Mouse (Mus musculus) C2C12 (cell line): ENCODE results near the gene Coq8a.

Experiments used
- CEBPB ChIP-seq: IDR thresholded peaks from one replicate; pipeline ENCODE4 v1.6.1; 2011; ENCODE audit warnings: low read depth, mild to moderate bottlenecking, control low read depth, moderate library complexity
- CTCF ChIP-seq: IDR thresholded peaks from one replicate; pipeline ENCODE4 v1.5.1; 2011; ENCODE audit not compliant: control insufficient read depth, insufficient read depth, insufficient read length
- MAX ChIP-seq: IDR thresholded peaks from one replicate; pipeline ENCODE4 v1.6.1; 2011; ENCODE audit warnings: mild to moderate bottlenecking, control low read depth
- MYOG ChIP-seq: IDR thresholded peaks from one replicate; pipeline ENCODE4 v1.6.1; 2011; ENCODE audit not compliant: control insufficient read depth, insufficient read length; ENCODE audit errors: extremely low read depth
- USF1 ChIP-seq: IDR thresholded peaks from one replicate; pipeline ENCODE4 v1.6.1; 2011; ENCODE audit warnings: low read depth, mild to moderate bottlenecking, control low read depth, moderate library complexity

- TF ChIP-seq CTCF, result no peak
- TF ChIP-seq MAX, result no peak
- no peak for TF ChIP-seq MYOG
- TF ChIP-seq CEBPB, result no peak
- no peak for TF ChIP-seq USF1
These were observed 37.6 kb downstream of the Coq8a start for GRCm38 (mm10) chr1:180161566-180162355.
